8 mouse cellular contexts compared by ENCODE assay signal in the genomic region with DNA sequence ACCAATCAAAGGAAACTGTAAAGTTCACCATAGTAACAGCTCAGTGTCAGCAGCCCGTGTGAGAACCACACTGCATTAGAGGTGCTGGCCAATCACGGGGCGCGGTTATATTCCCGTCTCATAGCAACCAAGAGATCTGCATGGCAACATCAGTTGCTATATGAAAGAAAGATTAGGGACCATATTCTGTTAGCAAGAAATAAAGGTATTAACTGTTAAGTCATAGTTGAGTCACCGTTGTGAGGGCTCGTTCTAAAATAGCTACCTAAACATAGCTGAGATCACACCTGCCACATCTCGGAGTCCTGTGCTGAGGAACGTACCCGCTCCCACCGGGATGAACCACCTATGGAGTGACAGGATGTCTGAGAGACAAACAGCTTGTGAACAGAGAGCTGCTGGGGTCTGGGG.
A peak's percentile ranks its signal among the peaks of the same experiment; 100 is the strongest.
DNase-seq lines count a peak whose midpoint lies in the region; ATAC-seq and TF ChIP-seq lines count a peak whose summit lies in the region.

No protein-coding gene starts in this region.

- DNase-seq in liver, embryonic 11.5 days (ENCODE audit: low spot score), result peak; percentile 18
- no peak for DNase-seq in liver
- peak; percentile 81 to 91 for DNase-seq in left cerebral cortex, postnatal 25 days (ENCODE audit: low spot score in 2 of 2)
- peak; percentile 65 for DNase-seq in right cerebral cortex, postnatal 4 days
- no peak for DNase-seq in embryo, embryonic 10 days (ENCODE audit: low spot score)
- no peak for DNase-seq in lung, postnatal 0 days (ENCODE audit: low spot score)
- no peak for DNase-seq in kidney, adult 11 months

- H3K4me2 ChIP-seq in liver, embryonic 11.5 days, result no peak overlapping the region
- no peak overlapping the region for H3K4me2 ChIP-seq in hindbrain, embryonic 12.5 days (replicated peaks)
- H3K4me2 ChIP-seq in lung, postnatal 0 days (replicated peaks; ENCODE audit: low read depth, low read length), result no peak overlapping the region

- no peak overlapping the region for H3K4me3 ChIP-seq in liver, embryonic 11.5 days (ENCODE audit: low read depth, low read length)
- no peak overlapping the region for H3K4me3 ChIP-seq in hindbrain, embryonic 12.5 days
- no peak overlapping the region for H3K4me3 ChIP-seq in lung, postnatal 0 days (ENCODE audit: low read depth, low read length)

- TF ChIP-seq CTCF in lung, postnatal 0 days (IDR thresholded peaks at IDR 0.05), result no peak

- intact Hi-C loops in left cerebral cortex, postnatal 25 days (cut with DNase I), result loop anchor here (5.0 kb wide), 1 partner anchor 104 kb away; a partner anchor contains a TSS

- H3K9me3 ChIP-seq in liver, embryonic 11.5 days (ENCODE audit: control insufficient read depth, low read length), result no peaks in the 10 kb centered on the region
- no peaks in the 10 kb centered on the region for H3K9me3 ChIP-seq in hindbrain, embryonic 12.5 days (replicated peaks)
- H3K9me3 ChIP-seq in lung, postnatal 0 days (ENCODE audit: low read length), result no peaks in the 10 kb centered on the region

- no peak for ATAC-seq in liver, embryonic 11.5 days (replicated peaks; ENCODE audit: low FRiP score)
- peak; percentile 92 for ATAC-seq in hindbrain, embryonic 12.5 days (ENCODE audit: low FRiP score)
- no peak for ATAC-seq in lung, postnatal 0 days

- H3K36me3 ChIP-seq in liver, embryonic 11.5 days (ENCODE audit: control insufficient read depth, insufficient read depth, low read length), result no peaks in the 10 kb centered on the region
- no peaks in the 10 kb centered on the region for H3K36me3 ChIP-seq in hindbrain, embryonic 12.5 days
- no peaks in the 10 kb centered on the region for H3K36me3 ChIP-seq in lung, postnatal 0 days (ENCODE audit: insufficient read depth, low read length)

- no peak for TF ChIP-seq EP300 in lung, postnatal 0 days (IDR thresholded peaks at IDR 0.05)

- 87% methylated on average over 11 of the region's 11 CpGs for WGBS in liver, embryonic 11.5 days
- WGBS in hindbrain, embryonic 12.5 days, result 73% methylated on average over 11 of the region's 11 CpGs
- 80% methylated on average over 11 of the region's 11 CpGs for WGBS in lung, postnatal 0 days

- no peaks in the 10 kb centered on the region for H3K27me3 ChIP-seq in liver, embryonic 11.5 days (replicated peaks; ENCODE audit: control insufficient read depth, insufficient read depth, low read length)
- H3K27me3 ChIP-seq in hindbrain, embryonic 12.5 days, result no peaks in the 10 kb centered on the region
- H3K27me3 ChIP-seq in lung, postnatal 0 days (replicated peaks; ENCODE audit: insufficient read depth, low read length), result no peaks in the 10 kb centered on the region

- H3K9ac ChIP-seq in liver, embryonic 11.5 days (ENCODE audit: low read depth, low read length), result no peak overlapping the region
- H3K9ac ChIP-seq in hindbrain, embryonic 12.5 days, result no peak overlapping the region
- H3K9ac ChIP-seq in lung, postnatal 0 days (replicated peaks; ENCODE audit: low read depth), result no peak overlapping the region

- H3K27ac ChIP-seq in liver, embryonic 11.5 days (ENCODE audit: low read depth, low read length), result no peak overlapping the region
- peak overlapping the region; percentile 55; the same call in 1 of the 2 replicates for H3K27ac ChIP-seq in hindbrain, embryonic 12.5 days
- H3K27ac ChIP-seq in lung, postnatal 0 days (ENCODE audit: low read length), result no peak overlapping the region

- peaks cover 7% of the 10 kb centered on the region; the same call in 1 of the 2 replicates for H3K4me1 ChIP-seq in liver, embryonic 11.5 days (replicated peaks; ENCODE audit: control insufficient read depth, insufficient read depth, low read length)
- peaks cover 10% of the 10 kb centered on the region for H3K4me1 ChIP-seq in hindbrain, embryonic 12.5 days
- no peaks in the 10 kb centered on the region for H3K4me1 ChIP-seq in lung, postnatal 0 days (ENCODE audit: insufficient read depth, low read depth, low read length)

Comparison
In these comparisons a context has a peak if more than half of its experiments do, and no peak if none do; other contexts are left out.
1. DNase-seq: peak in liver, embryonic 11.5 days (single experiment), left cerebral cortex, postnatal 25 days (2 of 2) and right cerebral cortex, postnatal 4 days (single experiment); none in liver (single experiment), embryo, embryonic 10 days (single experiment), lung, postnatal 0 days (single experiment) and kidney, adult 11 months (single experiment).